Mouse (Mus musculus) bone marrow macrophage, adult 2 months (primary cell): ENCODE results near the gene Olfr742.

Experiments
- CTCF ChIP-seq: IDR thresholded peaks from 2 replicates; pipeline ENCODE4 v1.5.1; 2012; ENCODE audit warnings: low read depth, mild to moderate bottlenecking, low read length, moderate library complexity
- POLR2A ChIP-seq: IDR thresholded peaks from 2 replicates; pipeline ENCODE4 v1.6.1; 2012; ENCODE audit warnings: mild to moderate bottlenecking, low read depth, low read length, borderline replicate concordance

- TF ChIP-seq CTCF (no peak), POLR2A (no peak)
These were observed 25.0 kb upstream of the Olfr742 start for GRCm38 (mm10) chr14:50478406-50478805.
